Mouse (Mus musculus) splenic B cell, adult 2 months (primary cell): ENCODE results near the gene Gdf3.
A peak's percentile ranks its signal among the peaks of the same experiment; 100 is the strongest.
"Not testable (repeated sequence)": the region's sequence is repeated elsewhere in the genome, so short reads cannot be mapped to it uniquely, and the experiment has no call there.

ENCODE experiments used
- DNase-seq: peaks from one replicate; pipeline ENCODE4 v3.0.0-alpha.2; 2011; ENCODE audit warnings: low read depth, low spot score
- H3K27me3 ChIP-seq: 2 replicates; pipeline ENCODE4 v1.6.1; 2012; ENCODE audit warnings: mild to moderate bottlenecking, low read length, moderate library complexity, mixed read lengths; ENCODE audit not compliant: control insufficient read depth, poor library complexity, insufficient read depth, severe bottlenecking
- H3K36me3 ChIP-seq: 2 replicates; pipeline ENCODE4 v1.6.1; 2012; ENCODE audit warnings: mild to moderate bottlenecking, low read length, moderate library complexity, mixed read lengths; ENCODE audit not compliant: control insufficient read depth, poor library complexity, insufficient read depth, severe bottlenecking

Gdf3 gene

GRCm38 (mm10) chr6:122599054-122599737 is 10.7 kb downstream of the Gdf3 start:
- H3K36me3 ChIP-seq = peaks cover 9% of the 10 kb centered on the region
- no peaks in the 10 kb centered on the region for H3K27me3 ChIP-seq
- peak; percentile 49 for DNase-seq

- H3K36me3 ChIP-seq = peaks cover 11% of the 10 kb centered on the region
- H3K27me3 ChIP-seq = no peaks in the 10 kb centered on the region
- DNase-seq = peak; percentile 70
These were observed 11.5 kb downstream of the Gdf3 start for GRCm38 (mm10) chr6:122598436-122598835.

- DNase-seq = peak; percentile 60
- Histone ChIP-seq H3K27me3 (no peaks in the 10 kb centered on the region), H3K36me3 (peaks cover 13% of the 10 kb centered on the region)
These were observed 11.9 kb downstream of the Gdf3 start for GRCm38 (mm10) chr6:122598014-122598413.

DNA sequence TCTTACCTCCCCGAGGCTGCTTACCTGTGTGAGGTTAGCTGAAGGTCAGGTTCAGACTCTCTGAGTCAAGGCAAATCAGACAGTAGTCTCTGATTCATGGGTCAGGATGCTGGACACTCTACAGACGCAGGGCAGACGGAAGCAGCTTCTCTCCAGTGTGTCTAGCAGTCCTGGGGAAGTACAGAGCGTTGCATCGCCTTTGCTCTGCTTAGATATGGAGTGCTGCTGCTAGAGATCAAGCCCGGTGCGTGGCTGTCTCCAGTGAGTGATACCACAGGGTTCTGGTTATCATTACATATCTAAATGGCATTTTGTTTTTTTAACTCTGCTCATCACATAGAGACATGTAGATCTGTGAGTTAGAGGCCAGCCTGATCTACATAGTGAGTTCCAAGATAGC is 13.3 kb downstream of the Gdf3 start:
- peaks cover 20% of the 10 kb centered on the region for H3K36me3 ChIP-seq

GRCm38 (mm10) chr6:122595637-122596036 is 14.2 kb downstream of the Gdf3 start:
- Histone ChIP-seq H3K27me3 (no peaks in the 10 kb centered on the region), H3K36me3 (peaks cover 24% of the 10 kb centered on the region)
- peak; percentile 47 for DNase-seq

More for the DNA sequence above, 13.3 kb downstream of the Gdf3 start:
- DNase-seq = no peak
- H3K27me3 ChIP-seq = no peaks in the 10 kb centered on the region

DNA sequence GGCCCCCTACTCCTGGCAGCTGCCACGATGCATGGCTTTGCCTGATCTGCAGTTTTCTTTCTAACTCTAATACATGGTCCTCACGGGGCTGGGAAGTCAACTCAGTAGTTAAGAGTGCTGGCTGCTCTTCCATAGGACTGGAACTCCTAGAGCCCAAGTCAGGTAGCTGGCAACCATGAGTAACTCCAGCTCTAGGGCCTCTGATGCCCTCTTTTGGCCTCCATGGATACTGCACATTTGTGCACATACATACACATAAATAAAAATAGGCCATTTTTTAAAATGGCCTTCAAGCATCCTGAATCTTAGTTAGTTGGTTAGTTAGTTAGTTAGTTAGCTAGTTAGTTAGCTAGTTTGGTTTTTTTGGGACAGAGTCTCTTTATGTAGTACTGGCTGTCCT is 17.0 kb downstream of the Gdf3 start:
- no peak for DNase-seq
- H3K36me3 ChIP-seq = peaks cover 27% of the 10 kb centered on the region
- H3K27me3 ChIP-seq = no peaks in the 10 kb centered on the region

DNA sequence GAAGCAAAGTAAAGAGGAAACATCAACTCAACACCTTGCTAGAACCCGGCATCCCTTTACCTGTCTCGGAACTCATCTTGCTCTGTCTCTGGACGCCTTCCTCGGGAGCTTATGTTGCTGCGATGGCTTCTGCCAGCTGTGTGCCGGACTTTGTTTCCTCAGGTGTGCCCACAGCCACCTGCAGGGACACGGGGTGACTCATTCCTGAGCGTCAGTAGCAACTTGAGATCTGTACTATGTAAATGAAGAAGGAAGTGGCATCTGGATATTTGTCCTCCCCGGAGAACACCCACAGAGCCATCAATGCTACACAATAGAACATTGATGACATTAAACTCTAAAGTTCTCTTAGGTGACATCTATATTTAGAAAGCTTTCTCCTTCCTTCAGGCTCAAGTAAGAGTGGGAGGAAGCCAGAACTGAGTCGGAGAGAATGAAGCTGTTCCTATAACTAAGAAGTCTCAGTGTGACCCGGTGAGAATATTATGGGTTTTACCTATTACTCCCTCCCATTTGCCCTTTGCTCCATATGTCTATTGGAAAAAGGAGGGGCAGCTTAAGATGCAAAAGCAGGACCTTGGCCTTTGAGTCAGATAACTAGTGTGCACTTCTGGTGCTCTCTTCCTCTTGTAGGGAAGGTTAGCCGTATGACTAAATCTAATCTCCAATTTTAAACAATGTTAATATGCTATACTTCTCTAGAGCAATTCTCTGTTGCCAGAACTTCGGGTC is 18.7 kb downstream of the Gdf3 start:
- no peaks in the 10 kb centered on the region for H3K27me3 ChIP-seq
- peaks cover 24% of the 10 kb centered on the region for H3K36me3 ChIP-seq
- no peak for DNase-seq

DNA sequence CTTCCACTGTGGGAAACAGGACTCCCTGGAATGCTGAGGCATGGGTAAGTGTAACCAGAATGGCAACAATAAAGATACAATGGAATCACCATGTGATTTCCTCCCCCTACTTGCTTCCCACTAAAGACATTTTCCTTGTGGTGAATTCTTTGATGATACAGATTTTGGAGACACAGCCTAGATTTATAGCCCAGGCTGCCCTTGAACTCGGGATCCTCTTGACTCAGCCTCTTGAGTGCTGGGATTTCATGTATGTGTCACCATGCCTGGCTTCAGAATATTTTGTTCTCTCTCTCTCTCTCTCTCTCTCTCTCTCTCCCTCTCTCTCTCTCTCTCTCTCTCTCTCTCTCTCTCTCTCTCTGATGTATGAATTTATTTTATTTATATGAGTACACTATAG is 30.8 kb downstream of the Gdf3 start:
- Histone ChIP-seq H3K27me3 (no peaks in the 10 kb centered on the region), H3K36me3 (peaks cover 22% of the 10 kb centered on the region)
- DNase-seq = no peak

GRCm38 (mm10) chr6:122577030-122577429 is 32.9 kb downstream of the Gdf3 start:
- H3K27me3 ChIP-seq = no peaks in the 10 kb centered on the region
- DNase-seq = no peak
- peaks cover 15% of the 10 kb centered on the region; the same call in 1 of the 2 replicates for H3K36me3 ChIP-seq

- DNase-seq, H3K27me3 ChIP-seq: not testable (repeated sequence)
- H3K36me3 ChIP-seq = peaks cover 10% of the 10 kb centered on the region; the same call in 1 of the 2 replicates
These were observed 34.9 kb downstream of the Gdf3 start for GRCm38 (mm10) chr6:122575037-122575436.

- DNase-seq = no peak
- H3K36me3 ChIP-seq = no peaks in the 10 kb centered on the region
- H3K27me3 ChIP-seq = no peaks in the 10 kb centered on the region
These were observed 38.3 kb downstream of the Gdf3 start for GRCm38 (mm10) chr6:122571617-122571959.

- peak; percentile 55 for DNase-seq
- Histone ChIP-seq H3K36me3 (no peaks in the 10 kb centered on the region), H3K27me3 (no peaks in the 10 kb centered on the region)
These were observed 38.9 kb downstream of the Gdf3 start for GRCm38 (mm10) chr6:122570695-122571616.

DNA sequence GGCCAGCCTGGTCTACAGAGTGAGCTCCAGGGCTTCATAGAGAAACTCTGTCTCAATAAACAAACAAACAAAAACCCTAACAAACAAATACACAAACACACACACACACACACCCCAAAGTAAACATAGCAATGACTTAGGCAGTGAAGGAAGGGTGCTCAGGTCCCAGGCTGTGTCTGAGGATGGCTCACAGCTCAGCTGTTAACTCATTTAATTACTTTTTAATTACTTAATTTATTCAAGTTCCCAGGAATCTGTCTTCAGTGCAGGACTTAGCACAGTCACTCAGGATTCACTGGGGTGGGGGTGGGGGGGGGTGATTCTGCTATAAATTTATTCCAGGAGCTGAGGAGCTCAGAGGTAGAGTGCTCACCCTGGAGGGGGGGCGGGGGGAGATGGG is 40.1 kb downstream of the Gdf3 start:
- Histone ChIP-seq H3K36me3 (no peaks in the 10 kb centered on the region), H3K27me3 (no peaks in the 10 kb centered on the region)
- no peak for DNase-seq

GRCm38 (mm10) chr6:122569113-122569512 is 40.8 kb downstream of the Gdf3 start:
- no peaks in the 10 kb centered on the region for H3K36me3 ChIP-seq
- H3K27me3 ChIP-seq = no peaks in the 10 kb centered on the region
- DNase-seq = peak; percentile 50
